Mouse (Mus musculus): ENCODE data around the gene Mybph. TPM values are rescaled to one million over a fixed set of nuclear protein-coding genes. Genes with fewer than 3 reads are reported as not detected.

The Mybph gene
- total and polyA plus RNA-seq, 2 experiments, result not detected

- no peaks in the 10 kb centered on the region for H3K27me3 ChIP-seq (ENCODE audit: control insufficient read depth, insufficient read depth, low read length)
- no peak overlapping the region for H3K4me3 ChIP-seq (ENCODE audit: insufficient read depth, low read depth, low read length)
- H3K9ac ChIP-seq (ENCODE audit: low read depth, low read length), result no peak overlapping the region
- 87% methylated on average over 6 of the region's 6 CpGs for WGBS
- no peaks in the 10 kb centered on the region for H3K79me2 ChIP-seq (ENCODE audit: control insufficient read depth, insufficient read depth, low read length)
- no peak for TF ChIP-seq CTCF (IDR thresholded peaks at IDR 0.05; ENCODE audit: low read depth, low read length)
- no peak for TF ChIP-seq POLR2A (IDR thresholded peaks at IDR 0.05; ENCODE audit: extremely low read depth, insufficient read depth, low read length)
- peak; percentile 14 for DNase-seq (ENCODE audit: extremely low read depth, low read depth, low spot score)
- no peaks in the 10 kb centered on the region for H3K36me3 ChIP-seq (ENCODE audit: control insufficient read depth, insufficient read depth, low read length)
- H3K27ac ChIP-seq (replicated peaks; ENCODE audit: insufficient read depth, low read depth, low read length), result no peak overlapping the region
- H3K4me1 ChIP-seq (ENCODE audit: control insufficient read depth, insufficient read depth, low read length), result no peaks in the 10 kb centered on the region
Measured at GRCm38 (mm10) chr1:134162510-134163225, 30.6 kb upstream of the Mybph start.

- no peak overlapping the region for H3K27ac ChIP-seq (replicated peaks; ENCODE audit: insufficient read depth, low read depth, low read length)
- H3K9ac ChIP-seq (ENCODE audit: low read depth, low read length), result no peak overlapping the region
- WGBS, result 31% methylated on average over 7 of the region's 7 CpGs
- TF ChIP-seq CTCF (IDR thresholded peaks at IDR 0.05; ENCODE audit: low read depth, low read length) (no peak), POLR2A (IDR thresholded peaks at IDR 0.05; ENCODE audit: extremely low read depth, insufficient read depth, low read length) (no peak)
- no peak overlapping the region for H3K4me3 ChIP-seq (ENCODE audit: insufficient read depth, low read depth, low read length)
- peak; percentile 81 for DNase-seq (ENCODE audit: extremely low read depth, low read depth, low spot score)
- no peaks in the 10 kb centered on the region for H3K4me1 ChIP-seq (ENCODE audit: control insufficient read depth, insufficient read depth, low read length)
- no peaks in the 10 kb centered on the region for H3K79me2 ChIP-seq (ENCODE audit: control insufficient read depth, insufficient read depth, low read length)
- no peaks in the 10 kb centered on the region for H3K36me3 ChIP-seq (ENCODE audit: control insufficient read depth, insufficient read depth, low read length)
- no peaks in the 10 kb centered on the region for H3K27me3 ChIP-seq (ENCODE audit: control insufficient read depth, insufficient read depth, low read length)
Measured at GRCm38 (mm10) chr1:134163476-134163875, 29.8 kb upstream of the Mybph start.

- TF ChIP-seq CTCF (IDR thresholded peaks at IDR 0.05; ENCODE audit: low read depth, low read length) (no peak), POLR2A (IDR thresholded peaks at IDR 0.05; ENCODE audit: extremely low read depth, insufficient read depth, low read length) (no peak)
- Histone ChIP-seq H3K27me3 (ENCODE audit: control insufficient read depth, insufficient read depth, low read length) (no peaks in the 10 kb centered on the region), H3K4me1 (ENCODE audit: control insufficient read depth, insufficient read depth, low read length) (no peaks in the 10 kb centered on the region), H3K36me3 (ENCODE audit: control insufficient read depth, insufficient read depth, low read length) (no peaks in the 10 kb centered on the region), H3K4me3 (ENCODE audit: insufficient read depth, low read depth, low read length) (no peak overlapping the region), H3K27ac (replicated peaks; ENCODE audit: insufficient read depth, low read depth, low read length) (no peak overlapping the region), H3K79me2 (ENCODE audit: control insufficient read depth, insufficient read depth, low read length) (no peaks in the 10 kb centered on the region), H3K9ac (ENCODE audit: low read depth, low read length) (no peak overlapping the region)
- no peak for DNase-seq (ENCODE audit: extremely low read depth, low read depth, low spot score)
- 52% methylated on average over 4 of the region's 4 CpGs for WGBS
Measured at GRCm38 (mm10) chr1:134164454-134164853, 28.8 kb upstream of the Mybph start.

GRCm38 (mm10) chr1:134166547-134166946 lies 26.7 kb upstream of the Mybph start:
- TF ChIP-seq POLR2A (IDR thresholded peaks at IDR 0.05; ENCODE audit: extremely low read depth, insufficient read depth, low read length) (no peak), CTCF (IDR thresholded peaks at IDR 0.05; ENCODE audit: low read depth, low read length) (no peak)
- 98% methylated on average over 3 of the region's 3 CpGs for WGBS

GRCm38 (mm10) chr1:134167416-134168305 lies 25.6 kb upstream of the Mybph start:
- DNase-seq (ENCODE audit: extremely low read depth, low read depth, low spot score), result no peak
- TF ChIP-seq CTCF (IDR thresholded peaks at IDR 0.05; ENCODE audit: low read depth, low read length), result no peak
- TF ChIP-seq POLR2A (IDR thresholded peaks at IDR 0.05; ENCODE audit: extremely low read depth, insufficient read depth, low read length), result no peak
- Histone ChIP-seq H3K36me3 (ENCODE audit: control insufficient read depth, insufficient read depth, low read length) (no peaks in the 10 kb centered on the region), H3K4me1 (ENCODE audit: control insufficient read depth, insufficient read depth, low read length) (no peaks in the 10 kb centered on the region), H3K4me3 (ENCODE audit: insufficient read depth, low read depth, low read length) (no peak overlapping the region), H3K27me3 (ENCODE audit: control insufficient read depth, insufficient read depth, low read length) (no peaks in the 10 kb centered on the region), H3K27ac (replicated peaks; ENCODE audit: insufficient read depth, low read depth, low read length) (no peak overlapping the region), H3K79me2 (ENCODE audit: control insufficient read depth, insufficient read depth, low read length) (no peaks in the 10 kb centered on the region), H3K9ac (ENCODE audit: low read depth, low read length) (no peak overlapping the region)
- WGBS, result 72% methylated on average over 14 of the region's 14 CpGs

More at GRCm38 (mm10) chr1:134166547-134166946, 26.7 kb upstream of the Mybph start:
- H3K27ac ChIP-seq (replicated peaks; ENCODE audit: insufficient read depth, low read depth, low read length), result no peak overlapping the region
- H3K36me3 ChIP-seq (ENCODE audit: control insufficient read depth, insufficient read depth, low read length), result no peaks in the 10 kb centered on the region
- DNase-seq (ENCODE audit: extremely low read depth, low read depth, low spot score), result no peak
- no peak overlapping the region for H3K9ac ChIP-seq (ENCODE audit: low read depth, low read length)
- no peaks in the 10 kb centered on the region for H3K4me1 ChIP-seq (ENCODE audit: control insufficient read depth, insufficient read depth, low read length)
- H3K27me3 ChIP-seq (ENCODE audit: control insufficient read depth, insufficient read depth, low read length), result no peaks in the 10 kb centered on the region
- no peaks in the 10 kb centered on the region for H3K79me2 ChIP-seq (ENCODE audit: control insufficient read depth, insufficient read depth, low read length)
- H3K4me3 ChIP-seq (ENCODE audit: insufficient read depth, low read depth, low read length), result no peak overlapping the region
